Mouse (Mus musculus) kidney, postnatal 0 days (tissue): ENCODE data around the gene Slfn9. TPM values are rescaled to one million over a fixed set of nuclear protein-coding genes. Genes with fewer than 3 reads are reported as not detected.
"Not testable (repeated sequence)": the region's sequence is repeated elsewhere in the genome, so short reads cannot be mapped to it uniquely, and the experiment has no call there.

Experiments
- ATAC-seq: fragments of 200-750 bp; cut with Nextera tagmentation; replicated peaks from 2 replicates; pipeline ENCODE4 v1.8.0; 2017; ENCODE audit warnings: low read depth, moderate number of reproducible peaks, moderate TSS enrichment, moderate library complexity; ENCODE audit not compliant: low FRiP score
- DNase-seq: peaks from one replicate; pipeline ENCODE4 v3.0.0-alpha.2; 2016; ENCODE audit warnings: low spot score
- H3K27ac ChIP-seq: fragments of 300-500 bp; sonication (generic); 2 replicates; pipeline ENCODE4 v1.5.1; 2014; ENCODE audit warnings: mild to moderate bottlenecking
- H3K27me3 ChIP-seq: fragments of 300-500 bp; sonication (generic); 2 replicates; pipeline ENCODE4 v1.6.1; 2014; ENCODE audit warnings: low read length, mixed read lengths; ENCODE audit not compliant: insufficient read depth
- H3K36me3 ChIP-seq: fragments of 300-500 bp; sonication (generic); 2 replicates; pipeline ENCODE4 v1.6.1; 2014; ENCODE audit warnings: low read length, mixed read lengths; ENCODE audit not compliant: insufficient read depth
- H3K4me1 ChIP-seq: fragments of 300-500 bp; sonication (generic); replicated peaks from 2 replicates; pipeline ENCODE4 v1.6.1; 2014; ENCODE audit warnings: antibody characterized with exemption, low read length, mixed read lengths; ENCODE audit not compliant: insufficient read depth
- H3K4me2 ChIP-seq: fragments of 300-500 bp; sonication (generic); 2 replicates; pipeline ENCODE4 v1.6.1; 2014; ENCODE audit warnings: mild to moderate bottlenecking, low read length, moderate library complexity, mixed read lengths
- H3K4me3 ChIP-seq: fragments of 300-500 bp; sonication (generic); replicated peaks from 2 replicates; pipeline ENCODE4 v1.5.1; 2014; ENCODE audit warnings: low read depth, low read length
- H3K9ac ChIP-seq: fragments of 300-500 bp; sonication (generic); 2 replicates; pipeline ENCODE4 v1.6.1; 2014; ENCODE audit warnings: low read depth, low read length
- H3K9me3 ChIP-seq: fragments of 300-500 bp; sonication (generic); replicated peaks from 2 replicates; pipeline ENCODE4 v1.6.1; 2016; ENCODE audit warnings: low read length, inconsistent platforms, mixed read lengths
- CTCF ChIP-seq: IDR thresholded peaks from 2 replicates; pipeline ENCODE4 v1.5.1; 2016; ENCODE audit warnings: antibody characterized with exemption, low read depth, mild to moderate bottlenecking, moderate library complexity
- WGBS: fragments of 180-500 bp; shearing (Covaris S2); extraction: QIAGEN DNeasy Blood & Tissue Kit; methylation state at CpG from one replicate; pipeline ENCODE4 v1.1.7; 2014; 5-methylcytosine and 5-hydroxymethylcytosine counted together
- microRNA-seq: library from miRNA; unstranded; fragments of <30 nt; microRNA quantifications from one replicate; pipeline ENCODE4, GENCODE M21; 2016
- polyA plus RNA-seq: library from polyadenylated mRNA; unstranded; fragments of >200 nt; fragmentation: Nextera tagmentation; extraction: Ambion mirVana; gene quantifications from 2 replicates; pipeline ENCODE4 v1.2.1, GENCODE M21; 2015

Gene Slfn9
- polyA plus RNA-seq, 1 experiment from 2014 or later = 9.4 TPM

DNA sequence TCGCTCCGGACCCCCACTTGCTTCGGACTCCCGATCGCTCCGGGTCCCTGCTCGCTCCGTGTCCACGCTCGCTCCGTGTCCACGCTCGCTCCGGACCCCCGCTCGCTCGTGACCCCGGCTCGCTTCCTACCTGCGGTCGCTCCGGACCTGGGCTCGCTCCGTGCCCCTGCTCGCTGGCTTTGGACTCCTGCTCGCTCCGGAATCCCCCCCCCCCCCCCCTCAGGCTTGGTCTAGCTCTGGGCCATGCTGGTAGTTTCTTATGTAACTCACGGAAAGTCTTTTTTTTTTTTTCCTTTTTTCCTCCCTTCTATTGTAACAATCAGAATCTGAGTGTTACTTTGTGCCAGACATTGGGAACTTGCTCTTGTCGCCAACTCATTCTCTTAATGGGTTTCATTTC, 58.4 kb downstream of the Slfn9 start:
- Histone ChIP-seq H3K4me1 (no peaks in the 10 kb centered on the region; the same call in 1 of the 2 replicates), H3K9me3 (no peaks in the 10 kb centered on the region), H3K9ac (peak overlapping the region; percentile 54), H3K36me3 (no peaks in the 10 kb centered on the region), H3K4me3 (peak overlapping the region; percentile 51), H3K27ac (no peak overlapping the region), H3K4me2 (peak overlapping the region; percentile 83), H3K27me3 (peaks cover 27% of the 10 kb centered on the region; the same call in 1 of the 2 replicates)
- ATAC-seq (no peak), DNase-seq (no peak)
- TF ChIP-seq CTCF = no peak
- under 1% methylated on average over 27 of the region's 29 CpGs for WGBS

DNA sequence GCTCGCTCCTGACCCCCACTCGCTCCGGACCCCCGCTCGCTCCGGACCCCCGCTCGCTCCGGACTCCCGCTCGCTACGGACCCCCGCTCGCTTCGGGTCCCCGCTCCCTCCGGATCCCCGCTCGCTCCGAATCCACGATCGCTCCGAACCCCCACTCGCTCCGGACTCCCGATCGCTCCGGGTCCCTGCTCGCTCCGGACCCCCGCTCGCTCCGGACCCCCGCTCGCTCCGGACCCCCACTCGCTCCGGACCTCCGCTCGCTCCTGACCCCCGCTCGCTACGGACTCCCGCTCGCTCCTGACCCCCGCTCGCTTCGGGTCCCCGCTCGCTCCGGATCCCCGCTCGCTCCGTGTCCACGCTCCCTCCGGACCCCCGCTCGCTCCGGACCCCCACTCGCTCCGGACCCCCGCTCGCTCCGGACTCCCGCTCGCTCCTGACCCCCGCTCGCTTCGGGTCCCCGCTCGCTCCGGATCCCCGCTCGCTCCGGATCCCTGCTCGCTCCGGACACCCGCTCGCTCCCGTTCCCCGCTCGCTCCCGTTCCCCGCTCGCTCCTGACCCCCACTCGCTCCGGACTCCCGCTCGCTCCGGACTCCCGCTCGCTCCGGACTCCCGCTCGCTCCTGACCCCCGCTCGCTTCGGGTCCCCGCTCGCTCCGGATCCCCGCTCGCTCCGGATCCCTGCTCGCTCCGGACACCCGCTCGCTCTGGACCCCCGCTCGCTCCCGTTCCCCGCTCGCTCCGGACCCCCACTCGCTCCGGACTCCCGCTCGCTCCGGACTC, 59.8 kb downstream of the Slfn9 start:
- Histone ChIP-seq H3K27me3 (peaks cover 24% of the 10 kb centered on the region; the same call in 1 of the 2 replicates), H3K4me3 (peak overlapping the region; percentile 51), H3K9ac (peak overlapping the region; percentile 70), H3K4me2 (peak overlapping the region; percentile 83), H3K27ac (peak overlapping the region; percentile 64)
- not testable (repeated sequence) for H3K4me1 ChIP-seq, H3K9me3 ChIP-seq, DNase-seq, H3K36me3 ChIP-seq, ATAC-seq
- under 1% methylated on average over 113 of the region's 119 CpGs for WGBS

DNA sequence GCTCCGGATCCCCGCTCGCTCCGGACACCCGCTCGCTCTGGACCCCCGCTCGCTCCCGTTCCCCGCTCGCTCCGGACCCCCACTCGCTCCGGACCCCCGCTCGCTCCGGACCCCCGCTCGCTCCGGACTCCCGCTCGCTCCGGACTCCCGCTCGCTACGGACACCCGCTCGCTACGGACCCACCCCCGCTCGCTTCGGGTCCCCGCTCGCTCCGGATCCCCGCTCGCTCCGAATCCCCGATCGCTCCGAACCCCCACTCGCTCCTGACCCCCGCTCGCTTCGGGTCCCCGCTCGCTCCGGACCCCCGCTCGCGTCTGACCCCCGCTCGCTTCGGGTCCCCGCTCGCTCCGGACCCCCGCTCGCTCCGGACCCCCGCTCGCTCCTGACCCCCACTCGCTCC, 60.5 kb downstream of the Slfn9 start:
- Histone ChIP-seq H3K4me2 (peak overlapping the region; percentile 83), H3K27me3 (peaks cover 23% of the 10 kb centered on the region; the same call in 1 of the 2 replicates), H3K27ac (peak overlapping the region; percentile 64), H3K4me3 (peak overlapping the region; percentile 51), H3K9ac (peak overlapping the region; percentile 70)
- not testable (repeated sequence) for H3K4me1 ChIP-seq, DNase-seq, H3K36me3 ChIP-seq, ATAC-seq, H3K9me3 ChIP-seq
- under 1% methylated on average over 44 of the region's 63 CpGs for WGBS

DNA sequence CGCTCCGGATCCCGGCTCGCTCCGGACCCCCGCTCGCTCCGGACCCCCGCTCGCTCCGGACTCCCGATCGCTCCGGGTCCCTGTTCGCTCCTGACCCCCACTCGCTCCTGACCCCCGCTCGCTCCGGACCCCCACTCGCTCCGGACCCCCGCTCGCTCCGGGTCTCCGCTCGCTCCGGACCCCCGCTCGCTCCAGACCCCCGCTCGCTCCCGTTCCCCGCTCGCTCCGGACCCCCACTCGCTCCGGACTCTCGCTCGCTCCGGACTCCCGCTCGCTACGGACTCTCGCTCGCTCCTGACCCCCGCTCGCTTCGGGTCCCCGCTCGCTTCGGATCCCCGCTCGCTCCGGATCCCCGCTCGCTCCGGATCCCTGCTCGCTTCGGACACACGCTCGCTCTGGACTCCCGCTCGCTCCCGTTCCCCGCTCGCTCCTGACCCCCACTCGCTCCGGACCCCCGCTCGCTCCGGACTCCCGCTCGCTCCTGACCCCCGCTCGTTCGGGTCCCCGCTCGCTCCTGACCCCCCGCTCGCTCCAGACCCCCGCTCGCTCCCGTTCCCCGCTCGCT, 61.2 kb downstream of the Slfn9 start:
- Histone ChIP-seq H3K4me3 (peak overlapping the region; percentile 51), H3K4me2 (peak overlapping the region; percentile 83), H3K27ac (0 out of 2 replicates have a peak overlapping the region, but pooled peaks have one; percentile 11), H3K9ac (peak overlapping the region; percentile 70), H3K27me3 (peaks cover 17% of the 10 kb centered on the region; the same call in 1 of the 2 replicates)
- H3K36me3 ChIP-seq, H3K4me1 ChIP-seq, H3K9me3 ChIP-seq, DNase-seq, ATAC-seq: not testable (repeated sequence)
- under 1% methylated on average over 76 of the region's 85 CpGs for WGBS

DNA sequence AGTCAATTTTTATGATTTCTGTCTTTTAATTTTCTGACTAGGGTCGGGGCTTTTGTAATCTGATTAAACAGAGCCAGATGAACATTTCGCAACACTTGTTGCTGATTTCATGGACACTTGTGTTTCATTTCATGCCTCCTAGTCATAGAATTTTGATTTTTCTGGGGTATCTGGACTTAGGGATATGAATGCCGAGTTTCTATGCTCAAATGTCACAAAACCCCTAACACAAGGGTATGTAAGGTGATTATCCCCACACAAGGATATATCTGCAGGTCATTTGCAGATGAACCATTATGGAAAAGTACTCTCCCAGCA, 62.0 kb downstream of the Slfn9 start:
- H3K27ac ChIP-seq = no peak overlapping the region
- no peak for ATAC-seq
- no peaks in the 10 kb centered on the region for H3K36me3 ChIP-seq
- no peak for TF ChIP-seq CTCF
- no peak overlapping the region for H3K9ac ChIP-seq
- H3K4me3 ChIP-seq = no peak overlapping the region; the same call in 1 of the 2 replicates
- H3K4me2 ChIP-seq = peak overlapping the region; percentile 83; the same call in 1 of the 2 replicates
- H3K27me3 ChIP-seq = peaks cover 12% of the 10 kb centered on the region; the same call in 1 of the 2 replicates
- DNase-seq = no peak
- no peaks in the 10 kb centered on the region for H3K9me3 ChIP-seq
- H3K4me1 ChIP-seq = no peaks in the 10 kb centered on the region; the same call in 1 of the 2 replicates
- 58% methylated on average over 3 of the region's 3 CpGs for WGBS

DNA sequence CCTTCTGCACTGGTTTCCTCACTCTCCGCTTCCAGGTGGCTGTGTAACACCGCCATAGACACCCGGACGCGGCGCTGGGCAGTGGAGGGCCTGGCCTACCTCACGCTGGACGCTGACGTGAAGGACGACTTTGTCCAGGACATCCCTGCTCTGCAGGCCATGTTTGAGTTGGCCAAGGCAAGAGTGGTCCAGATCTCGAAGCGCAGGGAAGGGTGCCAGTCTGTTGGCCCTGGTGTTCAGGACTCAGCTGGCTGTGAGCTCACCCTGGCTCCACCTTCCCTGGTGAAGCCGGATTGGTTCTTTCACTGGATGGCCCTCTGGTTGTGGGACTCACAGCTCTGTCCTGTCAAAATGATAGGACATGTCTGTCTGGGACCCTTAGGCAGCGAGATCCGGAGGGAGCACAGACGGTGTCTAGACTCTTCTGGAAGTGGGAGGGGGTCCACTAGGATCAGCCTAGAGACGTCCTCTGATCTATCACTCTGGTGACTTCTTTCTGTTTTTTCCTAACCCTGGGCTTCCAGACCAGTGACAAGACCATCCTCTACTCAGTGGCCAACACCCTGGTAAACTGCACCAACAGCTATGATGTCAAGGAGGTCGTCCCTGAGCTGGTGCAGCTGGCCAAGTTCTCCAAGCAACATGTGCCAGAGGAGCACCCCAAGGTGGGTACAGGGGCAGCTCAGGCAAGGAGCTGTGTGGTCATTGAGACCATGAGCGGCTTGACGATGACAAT, 62.6 kb downstream of the Slfn9 start:
- H3K4me1 ChIP-seq = no peaks in the 10 kb centered on the region; the same call in 1 of the 2 replicates
- no peak overlapping the region for H3K27ac ChIP-seq
- ATAC-seq (no peak), DNase-seq (no peak)
- peaks cover 6% of the 10 kb centered on the region; the same call in 1 of the 2 replicates for H3K27me3 ChIP-seq
- no peak for TF ChIP-seq CTCF
- H3K4me3 ChIP-seq = no peak overlapping the region
- H3K9me3 ChIP-seq = no peaks in the 10 kb centered on the region
- 38% methylated on average over 20 of the region's 20 CpGs for WGBS
- H3K4me2 ChIP-seq = no peak overlapping the region
- H3K9ac ChIP-seq = no peak overlapping the region
- H3K36me3 ChIP-seq = no peaks in the 10 kb centered on the region

Small RNAs within 50 kb of the gene (microRNA-seq; reads per million reads assigned to microRNA genes)
- gene Gm27598 = not detected
- gene Mir7679 = not detected

Other genes starting within 250 kb of the Slfn9 start
- 0.42 and 0.46 TPM in 2 replicates for gene Cct6b, start 227.5 kb downstream of the Slfn9 start, polyA plus RNA-seq
- gene Zfp830, start 227.5 kb downstream of the Slfn9 start, polyA plus RNA-seq = 35.6 and 38.1 TPM in 2 replicates
- 23.0 and 23.9 TPM in 2 replicates for gene Lig3, start 210.7 kb downstream of the Slfn9 start, polyA plus RNA-seq
- gene Rffl, start 120.6 kb downstream of the Slfn9 start, polyA plus RNA-seq = 21.7 and 23.3 TPM in 2 replicates
- gene Rad51d, start 101.2 kb downstream of the Slfn9 start, polyA plus RNA-seq = 10.6 and 11.7 TPM in 2 replicates
- gene Fndc8, start 99.7 kb downstream of the Slfn9 start, polyA plus RNA-seq = 0.55 and 0.60 TPM in 2 replicates
- gene Nle1, start 83.4 kb downstream of the Slfn9 start, polyA plus RNA-seq = 23.7 and 24.0 TPM in 2 replicates
- 6.1 and 7.1 TPM in 2 replicates for gene Unc45b, start 81.3 kb downstream of the Slfn9 start, polyA plus RNA-seq
- 19.5 and 21.1 TPM in 2 replicates for gene Slfn5, start 40.5 kb downstream of the Slfn9 start, polyA plus RNA-seq
- 0.33 and 0.36 TPM in 2 replicates for gene Slfn8, start 29.0 kb upstream of the Slfn9 start, polyA plus RNA-seq
- 12.7 and 16.3 TPM in 2 replicates for gene Slfn2, start 73.3 kb upstream of the Slfn9 start, polyA plus RNA-seq
- 0.66 and 0.91 TPM in 2 replicates for gene Slfn1, start 125.0 kb upstream of the Slfn9 start, polyA plus RNA-seq
- gene Slfn4, start 183.4 kb upstream of the Slfn9 start, polyA plus RNA-seq = 0.29 and 0.36 TPM in 2 replicates
- gene Slfn3, start 199.5 kb upstream of the Slfn9 start, polyA plus RNA-seq = 1.8 and 2.3 TPM in 2 replicates